Mouse (Mus musculus) hindbrain, embryonic 16.5 days (tissue): ENCODE data around the gene Daam1. TPM values are rescaled to one million over a fixed set of nuclear protein-coding genes. Genes with fewer than 3 reads are reported as not detected.
"Not testable (repeated sequence)": the region's sequence is repeated elsewhere in the genome, so short reads cannot be mapped to it uniquely, and the experiment has no call there.

Experiments used
- ATAC-seq: fragments of 200-750 bp; cut with Nextera tagmentation; 2 replicates; pipeline ENCODE4 v1.8.0; 2017; ENCODE audit warnings: moderate TSS enrichment, moderate library complexity
- H3K27ac ChIP-seq: fragments of 300-500 bp; sonication (generic); 2 replicates; pipeline ENCODE4 v1.5.1; 2014; ENCODE audit warnings: low read depth, mild to moderate bottlenecking, control low read depth, low read length, moderate library complexity
- H3K27me3 ChIP-seq: fragments of 300-500 bp; sonication (generic); replicated peaks from 2 replicates; pipeline ENCODE4 v1.6.1; 2014; ENCODE audit warnings: low read length; ENCODE audit not compliant: control insufficient read depth, insufficient read depth
- H3K36me3 ChIP-seq: fragments of 300-500 bp; sonication (generic); 2 replicates; pipeline ENCODE4 v1.6.1; 2014; ENCODE audit warnings: mild to moderate bottlenecking, low read length, moderate library complexity, mixed read lengths; ENCODE audit not compliant: control insufficient read depth, insufficient read depth
- H3K4me1 ChIP-seq: fragments of 300-500 bp; sonication (generic); 2 replicates; pipeline ENCODE4 v1.6.1; 2014; ENCODE audit warnings: low read depth, low read length; ENCODE audit not compliant: control insufficient read depth, insufficient read depth
- H3K4me2 ChIP-seq: fragments of 300-500 bp; sonication (generic); 2 replicates; pipeline ENCODE4 v1.6.1; 2014; ENCODE audit warnings: mild to moderate bottlenecking, low read length, control low read depth, moderate library complexity
- H3K4me3 ChIP-seq: fragments of 300-500 bp; sonication (generic); 2 replicates; pipeline ENCODE4 v1.5.1; 2014; ENCODE audit warnings: mild to moderate bottlenecking, low read length, control low read depth, moderate library complexity
- H3K9ac ChIP-seq: fragments of 300-500 bp; sonication (generic); 2 replicates; pipeline ENCODE4 v1.6.1; 2014; ENCODE audit warnings: low read depth, mild to moderate bottlenecking, control low read depth, low read length, moderate library complexity
- H3K9me3 ChIP-seq: fragments of 300-500 bp; sonication (generic); 2 replicates; pipeline ENCODE4 v1.6.1; 2014; ENCODE audit warnings: mild to moderate bottlenecking, low read length, moderate library complexity; ENCODE audit not compliant: control insufficient read depth
- WGBS: fragments of 180-500 bp; shearing (Covaris S2); extraction: QIAGEN DNeasy Blood & Tissue Kit; methylation state at CpG from one replicate; pipeline ENCODE4 v1.1.7; 2014; 5-methylcytosine and 5-hydroxymethylcytosine counted together
- polyA plus RNA-seq: library from polyadenylated mRNA; unstranded; fragments of >200 nt; fragmentation: Nextera tagmentation; extraction: Ambion mirVana; gene quantifications from 2 replicates; pipeline ENCODE4 v1.2.1, GENCODE M21; 2015

Daam1 gene
- polyA plus RNA-seq, 1 experiment from 2014 or later: 26.6 TPM

DNA sequence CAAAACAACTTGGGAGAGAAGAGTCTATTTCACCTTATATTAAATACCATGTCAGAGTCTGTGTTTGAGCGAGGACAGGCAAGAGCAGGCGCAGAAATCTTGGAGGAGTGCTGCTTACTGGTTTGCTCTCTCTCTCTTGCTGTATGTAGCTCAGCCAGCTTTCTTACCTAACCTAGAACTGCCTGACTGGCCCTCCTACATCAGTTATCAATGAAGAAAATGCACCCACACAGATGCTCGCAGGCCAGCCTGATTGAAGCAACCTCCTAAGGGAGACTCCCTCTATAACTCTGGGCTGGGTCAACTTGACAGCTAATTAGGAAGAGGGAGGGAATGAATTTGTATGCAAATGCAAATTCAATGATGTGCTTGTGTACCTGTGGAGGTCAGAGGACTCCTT is 8.8 kb downstream of the Daam1 start:
- Histone ChIP-seq H3K4me3 (no peak overlapping the region), H3K27ac (no peak overlapping the region), H3K27me3 (no peaks in the 10 kb centered on the region), H3K9me3 (no peaks in the 10 kb centered on the region), H3K36me3 (no peaks in the 10 kb centered on the region), H3K9ac (no peak overlapping the region), H3K4me1 (peaks cover 54% of the 10 kb centered on the region), H3K4me2 (no peak overlapping the region)
- no peak for ATAC-seq
- 69% methylated on average over 3 of the region's 3 CpGs for WGBS

DNA sequence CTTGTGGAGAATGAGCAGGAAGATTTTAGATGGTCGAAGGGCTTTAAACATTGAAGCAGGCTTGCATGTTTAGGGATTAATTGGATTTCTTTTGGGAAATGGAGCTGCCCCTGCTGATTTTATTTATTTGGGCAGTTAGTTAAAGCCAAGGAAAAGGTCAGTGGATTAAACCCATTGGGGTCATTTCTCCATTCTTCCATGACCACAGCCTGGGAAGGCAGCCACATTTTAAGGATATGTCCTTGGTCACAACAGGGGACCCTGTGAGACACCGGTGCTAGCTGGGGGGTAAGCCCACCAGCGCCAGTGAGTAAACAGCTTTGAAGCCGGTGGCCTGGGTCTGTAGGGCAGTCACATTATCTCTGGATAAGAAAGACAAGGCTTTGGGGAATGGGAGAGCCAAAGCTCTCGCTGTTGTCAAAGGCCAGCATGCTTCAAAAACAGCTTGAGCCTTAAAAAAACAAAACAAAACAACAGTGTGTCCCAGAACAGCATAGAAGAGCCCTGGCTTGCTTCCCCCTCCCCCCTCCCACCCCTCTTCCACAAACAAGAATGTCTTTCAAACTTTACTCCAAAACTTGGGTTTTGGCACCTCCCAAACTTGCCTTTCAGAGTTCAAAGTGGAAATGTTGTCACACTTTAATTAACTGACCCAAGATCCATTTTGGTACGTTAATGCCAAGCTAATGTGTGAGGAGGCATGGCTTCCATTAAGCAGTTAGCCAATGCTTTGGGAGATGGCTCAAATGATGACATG is 9.7 kb downstream of the Daam1 start:
- Histone ChIP-seq H3K27ac (no peak overlapping the region), H3K9ac (no peak overlapping the region), H3K4me1 (peaks cover 47% of the 10 kb centered on the region), H3K9me3 (no peaks in the 10 kb centered on the region), H3K4me3 (no peak overlapping the region), H3K36me3 (no peaks in the 10 kb centered on the region), H3K27me3 (no peaks in the 10 kb centered on the region), H3K4me2 (no peak overlapping the region)
- no peak for ATAC-seq
- 20% methylated on average over 6 of the region's 6 CpGs for WGBS

DNA sequence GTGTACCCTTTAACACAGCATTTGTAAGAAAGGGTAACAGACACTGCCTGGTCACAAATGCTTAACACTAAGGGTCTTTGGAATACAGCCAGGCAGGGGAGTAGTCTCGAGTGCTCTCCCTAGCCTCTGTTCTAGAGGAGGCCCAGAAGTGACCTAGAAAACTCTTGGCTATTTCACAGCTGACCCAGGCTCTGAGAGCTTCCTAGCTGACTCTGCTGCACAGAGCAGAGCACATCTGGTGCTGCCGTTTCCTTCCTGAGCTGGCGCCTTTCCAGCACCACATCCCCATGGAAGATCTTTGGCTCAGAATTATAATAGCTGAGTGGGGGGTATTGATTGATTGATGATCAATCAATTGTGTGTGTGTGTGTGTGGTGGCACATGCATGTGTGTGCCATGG is 11.1 kb downstream of the Daam1 start:
- Histone ChIP-seq H3K36me3 (no peaks in the 10 kb centered on the region), H3K4me3 (no peak overlapping the region), H3K4me2 (no peak overlapping the region), H3K4me1 (peaks cover 38% of the 10 kb centered on the region), H3K27me3 (no peaks in the 10 kb centered on the region), H3K9me3 (no peaks in the 10 kb centered on the region), H3K9ac (no peak overlapping the region), H3K27ac (no peak overlapping the region)
- 30% methylated on average over 3 of the region's 3 CpGs for WGBS
- ATAC-seq: no peak

DNA sequence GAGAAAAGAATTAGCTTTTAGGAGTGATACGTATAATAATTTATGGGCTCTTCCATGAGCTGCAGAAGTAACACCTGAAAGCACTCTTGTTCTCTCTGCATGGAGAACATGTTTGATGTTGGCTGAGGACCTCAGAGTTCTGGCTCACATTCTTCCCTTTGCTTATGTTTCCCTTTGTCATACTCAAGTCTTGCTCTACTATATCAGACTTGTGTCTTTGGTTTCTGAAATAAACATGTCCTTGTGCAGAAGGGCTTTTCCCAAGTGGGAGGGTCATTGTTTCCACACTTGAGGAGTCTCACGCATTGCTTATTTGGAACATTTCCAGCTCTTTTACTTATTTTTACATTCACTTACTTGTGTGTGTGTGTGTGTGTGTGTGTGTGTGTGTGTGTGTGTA is 11.7 kb downstream of the Daam1 start:
- no peak overlapping the region for H3K9ac ChIP-seq
- ATAC-seq: no peak
- H3K4me3 ChIP-seq: no peak overlapping the region
- 76% methylated on average over 2 of the region's 2 CpGs for WGBS
- H3K4me1 ChIP-seq: peaks cover 35% of the 10 kb centered on the region
- H3K36me3 ChIP-seq: no peaks in the 10 kb centered on the region
- H3K9me3 ChIP-seq: no peaks in the 10 kb centered on the region
- no peaks in the 10 kb centered on the region for H3K27me3 ChIP-seq
- no peak overlapping the region for H3K4me2 ChIP-seq
- no peak overlapping the region for H3K27ac ChIP-seq

DNA sequence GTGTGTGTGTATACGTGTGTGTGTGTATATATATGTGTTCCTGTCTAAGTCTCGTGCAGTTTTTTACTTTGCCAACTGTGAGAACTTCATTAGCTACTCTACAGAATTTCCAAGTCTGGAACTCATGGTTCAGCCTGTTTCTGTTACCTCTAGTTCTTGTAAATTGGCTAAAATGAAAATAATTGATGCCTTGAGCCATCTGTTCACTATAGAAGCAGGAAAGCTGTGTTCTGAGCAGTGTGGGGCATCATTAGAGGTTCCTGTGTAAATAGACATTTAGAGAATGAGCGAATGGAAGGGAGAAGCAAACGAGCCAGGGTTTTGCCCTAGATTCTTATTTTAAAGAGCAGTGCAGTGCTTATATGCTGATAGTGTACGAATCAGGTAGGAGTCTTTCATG is 14.6 kb downstream of the Daam1 start:
- WGBS: 75% methylated on average over 5 of the region's 5 CpGs
- Histone ChIP-seq H3K36me3 (no peaks in the 10 kb centered on the region), H3K27ac (no peak overlapping the region), H3K4me2 (no peak overlapping the region), H3K9ac (no peak overlapping the region), H3K4me3 (no peak overlapping the region), H3K27me3 (no peaks in the 10 kb centered on the region), H3K4me1 (peaks cover 17% of the 10 kb centered on the region), H3K9me3 (no peaks in the 10 kb centered on the region)
- ATAC-seq: no peak

DNA sequence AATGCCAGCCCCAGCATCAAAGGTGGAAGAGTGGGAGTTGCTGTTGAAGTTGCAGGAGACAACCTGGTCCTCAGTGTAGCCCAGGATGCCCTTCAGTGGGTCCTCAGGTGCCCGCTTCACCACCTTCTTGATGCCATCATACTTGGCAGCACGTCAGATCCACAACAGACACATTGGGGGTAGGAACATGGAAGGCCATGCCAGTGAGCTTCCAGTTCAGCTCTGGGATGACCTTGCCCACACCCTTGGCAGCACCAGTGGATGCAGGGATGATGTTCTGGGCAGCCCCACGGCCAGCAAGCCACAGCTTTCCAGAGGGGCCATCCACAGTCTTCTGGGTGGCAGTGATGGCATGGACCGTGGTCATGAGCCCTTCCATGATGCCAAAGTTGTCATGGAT is 15.5 kb downstream of the Daam1 start:
- H3K4me2 ChIP-seq, H3K9me3 ChIP-seq, ATAC-seq, H3K27me3 ChIP-seq, H3K4me3 ChIP-seq, H3K27ac ChIP-seq, H3K9ac ChIP-seq, H3K36me3 ChIP-seq: not testable (repeated sequence)
- 100% methylated on average over 4 of the region's 4 CpGs for WGBS
- H3K4me1 ChIP-seq: peaks cover 11% of the 10 kb centered on the region

DNA sequence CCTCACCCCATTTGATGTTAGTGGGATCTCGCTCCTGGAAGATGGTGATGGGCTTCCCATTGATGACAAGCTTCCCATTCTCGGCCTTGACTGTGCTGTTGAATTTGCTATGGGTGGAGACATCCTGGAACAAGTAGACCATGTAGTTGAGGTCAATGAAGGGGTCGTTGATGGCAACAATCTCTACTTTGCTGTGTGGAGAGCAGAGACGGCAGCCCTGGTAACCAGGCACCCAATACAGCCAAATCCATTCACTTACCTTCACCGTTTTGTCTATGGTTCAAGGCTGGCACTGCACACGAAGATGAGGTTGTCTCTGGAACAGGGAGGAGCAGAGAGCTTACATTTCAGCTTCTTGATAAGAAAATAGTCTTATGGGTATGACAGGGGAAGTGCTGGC is 16.1 kb downstream of the Daam1 start:
- not testable (repeated sequence) for H3K36me3 ChIP-seq, H3K27me3 ChIP-seq, H3K9ac ChIP-seq, ATAC-seq, H3K9me3 ChIP-seq, H3K4me1 ChIP-seq, H3K27ac ChIP-seq, H3K4me3 ChIP-seq, H3K4me2 ChIP-seq
- WGBS: 92% methylated on average over 6 of the region's 6 CpGs

DNA sequence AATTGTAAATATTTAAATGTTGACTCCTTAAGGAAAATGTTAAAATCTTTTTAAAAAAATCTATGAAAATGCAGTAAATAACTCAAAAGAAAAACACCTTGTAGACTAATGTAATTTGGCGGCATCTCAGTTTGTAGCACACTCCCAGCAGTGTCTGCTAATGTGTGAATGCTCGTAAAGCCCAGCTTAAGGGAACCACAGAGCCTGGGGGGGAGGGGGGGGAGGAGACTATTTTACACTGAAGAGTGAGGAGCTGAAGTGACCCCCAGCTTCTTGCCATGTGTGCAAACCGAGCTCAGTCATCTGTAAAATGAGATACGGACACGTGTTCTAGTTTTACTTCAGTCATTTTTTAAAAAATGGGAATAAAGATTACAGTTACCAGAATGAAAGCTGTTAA is 16.7 kb downstream of the Daam1 start:
- H3K27ac ChIP-seq: no peak overlapping the region
- WGBS: 59% methylated on average over 5 of the region's 5 CpGs

DNA sequence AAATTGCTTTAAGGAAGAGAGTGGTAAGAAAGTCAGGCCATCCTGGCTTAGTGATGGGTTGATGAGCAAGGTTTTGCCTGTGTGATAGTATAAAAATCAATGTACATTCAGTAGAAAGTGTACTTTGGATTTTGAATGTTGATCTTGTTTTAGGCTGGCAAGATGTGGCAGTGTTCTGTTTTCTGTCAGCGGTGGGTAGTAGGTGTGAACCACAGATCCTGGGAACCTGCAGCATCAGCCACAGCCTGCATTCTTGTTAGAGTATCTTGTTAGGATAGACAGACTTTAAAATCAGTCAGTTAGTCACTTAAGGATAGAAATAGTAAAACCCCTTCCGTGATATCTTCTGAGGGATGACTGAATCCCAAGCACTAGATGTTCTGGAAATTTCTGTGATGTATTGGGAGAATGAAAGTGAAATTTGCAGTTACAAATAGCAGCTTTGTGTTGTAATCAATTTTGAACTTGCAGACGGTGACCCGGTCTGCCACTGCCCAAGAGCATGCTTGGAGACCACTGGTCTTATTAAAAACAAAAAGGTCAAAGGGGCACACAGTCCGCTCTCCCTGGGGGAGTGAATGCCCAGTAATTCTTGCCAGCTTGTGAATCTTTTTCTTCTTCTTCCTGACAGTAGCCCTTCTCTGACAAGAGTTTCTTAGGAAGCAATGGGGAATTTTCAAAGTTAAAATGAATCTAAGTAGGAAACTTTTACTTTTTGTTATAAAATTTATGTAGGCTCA is 17.3 kb downstream of the Daam1 start:
- no peak for ATAC-seq
- H3K4me3 ChIP-seq: no peak overlapping the region
- H3K27me3 ChIP-seq: no peaks in the 10 kb centered on the region

More for the DNA sequence above, 16.7 kb downstream of the Daam1 start:
- no peak overlapping the region for H3K4me3 ChIP-seq
- peaks cover 3% of the 10 kb centered on the region; the same call in 1 of the 2 replicates for H3K4me1 ChIP-seq
- no peak overlapping the region for H3K4me2 ChIP-seq
- no peak for ATAC-seq
- no peaks in the 10 kb centered on the region for H3K27me3 ChIP-seq
- no peaks in the 10 kb centered on the region for H3K9me3 ChIP-seq
- H3K9ac ChIP-seq: no peak overlapping the region
- H3K36me3 ChIP-seq: no peaks in the 10 kb centered on the region

More for the DNA sequence above, 17.3 kb downstream of the Daam1 start:
- Histone ChIP-seq H3K27ac (no peak overlapping the region), H3K9me3 (no peaks in the 10 kb centered on the region), H3K4me2 (no peak overlapping the region), H3K9ac (no peak overlapping the region), H3K4me1 (peaks cover 3% of the 10 kb centered on the region; the same call in 1 of the 2 replicates), H3K36me3 (no peaks in the 10 kb centered on the region)
- WGBS: 71% methylated on average over 5 of the region's 5 CpGs
